Mouse (Mus musculus) CD4-positive, CD25-positive, alpha-beta regulatory T cell, adult 9 weeks (primary cell): Measurements from ENCODE around the gene Tcerg1l. TPM values are rescaled to one million over a fixed set of nuclear protein-coding genes. Genes with fewer than 3 reads are reported as not detected.

ENCODE experiments used
- polyA plus RNA-seq: library from polyadenylated mRNA; unstranded; fragments of 100-300 nt; shearing (Covaris generic); gene quantifications from one replicate; pipeline ENCODE4 v1.2.1, GENCODE M21; 2017

The Tcerg1l gene
- not detected for polyA plus RNA-seq

DNA sequence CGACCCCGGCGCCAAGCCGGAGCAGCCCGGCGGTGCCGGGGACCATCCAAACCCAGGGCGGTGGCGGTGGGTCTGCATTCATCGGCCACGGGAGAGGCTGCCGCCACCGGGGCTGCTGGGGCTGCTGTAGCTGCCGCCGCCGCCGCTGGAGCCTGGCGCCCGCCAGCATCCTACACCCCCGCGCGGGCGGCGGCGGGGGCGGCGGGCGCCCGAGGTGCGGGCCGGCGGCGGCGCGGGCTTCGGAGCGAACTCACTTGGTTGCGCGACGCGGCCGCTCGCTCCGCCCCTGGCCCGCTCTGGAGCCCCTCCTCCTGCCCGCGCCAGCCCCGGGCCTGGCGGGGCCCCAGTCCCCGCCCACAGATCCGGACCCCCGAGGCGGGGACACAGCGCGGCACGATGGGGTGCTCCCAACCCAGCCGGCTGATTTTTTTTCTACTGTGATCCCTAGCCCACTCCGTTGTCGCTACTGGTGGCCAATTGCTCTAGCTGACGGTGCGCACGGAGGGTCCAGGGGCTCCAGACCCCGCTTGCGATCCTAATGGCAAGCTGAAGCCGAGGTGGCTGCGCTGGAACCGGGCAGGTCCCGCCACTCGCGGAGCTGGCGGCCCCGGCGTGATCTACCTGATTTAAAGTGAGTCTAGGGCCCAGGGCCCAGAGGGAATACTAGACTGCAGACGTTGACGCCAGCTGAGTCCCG is at the start of gene Tcerg1l:
Tcerg1l (minus strand) TSS at position 246 of the 697 bp plus-strand sequence.

